Mouse (Mus musculus) NIH3T3 (cell line): ENCODE data around the gene Mthfd2.
A peak's percentile ranks its signal among the peaks of the same experiment; 100 is the strongest.

Experiments
- DNase-seq: peaks from one replicate; pipeline ENCODE4 v3.0.0-alpha.2; 2012; ENCODE audit warnings: low read depth

Gene Mthfd2

GRCm38 (mm10) chr6:83341387-83341786, 15.7 kb upstream of the Mthfd2 start:
- DNase-seq, result no peak

- peak; percentile 54 for DNase-seq
These were observed 2.0 kb upstream of the Mthfd2 start for GRCm38 (mm10) chr6:83327591-83328190.

DNA sequence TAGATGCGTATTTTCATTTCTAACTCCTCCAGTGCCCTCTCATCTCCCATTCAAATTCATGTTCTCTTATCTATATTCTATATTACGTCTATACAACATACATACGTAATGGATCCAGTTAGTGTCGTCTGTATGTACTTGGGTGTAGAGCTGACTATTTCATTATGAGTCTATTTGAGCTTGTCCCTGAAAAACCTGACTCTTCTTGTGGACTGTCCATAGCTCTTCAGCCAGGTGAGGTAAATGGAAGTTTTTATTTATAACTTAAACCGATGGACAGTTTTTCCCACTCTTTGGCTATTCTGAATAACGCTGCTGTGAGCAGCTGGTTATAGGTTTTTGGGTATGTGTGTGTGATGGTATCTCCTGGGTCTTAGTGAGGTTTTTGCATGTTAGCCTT, 1.1 kb upstream of the Mthfd2 start:
- DNase-seq, result no peak

DNA sequence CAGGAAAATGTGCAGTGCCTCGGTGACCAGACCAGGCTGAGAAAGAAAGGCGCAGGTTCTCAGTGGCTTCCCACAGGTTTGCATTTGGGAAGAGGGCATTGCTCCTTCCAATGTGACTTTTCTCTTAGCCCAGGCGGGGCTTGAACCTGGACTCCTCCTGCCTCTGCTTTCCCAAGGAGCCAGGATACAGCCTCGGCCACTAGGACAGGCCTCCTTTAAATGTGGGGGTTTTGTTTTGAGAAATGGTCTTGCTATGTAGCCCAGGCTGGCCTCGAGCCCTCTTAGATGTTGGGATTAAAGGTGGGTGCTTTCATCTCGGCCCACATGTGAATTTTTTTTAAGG, 657 bp upstream of the Mthfd2 start:
- DNase-seq, result no peak

DNA sequence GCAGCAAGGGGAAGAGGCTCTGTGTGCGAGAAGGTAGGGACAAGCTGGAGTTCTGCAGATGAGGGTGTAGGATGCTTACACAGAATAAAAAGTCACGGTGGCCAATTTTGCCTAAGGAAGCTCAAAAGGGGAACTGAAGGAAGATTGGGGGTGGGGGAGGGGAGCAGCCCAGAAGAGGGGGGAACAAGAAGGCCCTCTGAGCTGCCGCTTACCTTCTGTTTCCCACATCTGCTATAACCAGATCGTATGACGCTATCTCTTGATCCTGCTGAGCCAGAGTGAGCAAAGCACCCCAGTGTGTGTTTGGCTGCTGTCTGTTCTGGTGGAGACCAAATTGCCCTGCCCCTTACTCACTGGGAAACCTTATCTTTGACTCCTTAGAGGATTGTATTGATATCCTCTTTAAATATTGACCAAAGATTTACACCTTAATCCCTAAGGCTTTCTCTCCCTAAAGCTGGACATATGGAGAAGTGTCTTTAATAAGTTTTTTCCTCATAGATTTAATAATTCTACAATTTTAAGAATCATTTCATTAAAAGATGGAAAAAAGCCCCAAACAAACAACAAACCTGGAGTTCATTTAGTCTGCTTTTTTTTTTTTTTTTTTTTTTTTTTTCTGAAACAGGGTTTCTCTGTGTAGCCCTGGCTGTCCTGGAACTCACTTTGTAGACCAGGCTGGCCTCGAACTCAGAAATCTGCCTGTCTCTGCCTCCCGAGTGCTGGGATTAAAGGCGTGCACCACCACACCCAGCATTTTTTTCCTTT, 1.9 kb downstream of the Mthfd2 start:
- DNase-seq, result no peak

GRCm38 (mm10) chr6:83322794-83323193, 2.9 kb downstream of the Mthfd2 start:
- no peak for DNase-seq

- DNase-seq, result no peak
These were observed 3.8 kb downstream of the Mthfd2 start for GRCm38 (mm10) chr6:83321927-83322326.

GRCm38 (mm10) chr6:83317108-83317741, 8.5 kb downstream of the Mthfd2 start:
- peak; percentile 95 for DNase-seq

DNA sequence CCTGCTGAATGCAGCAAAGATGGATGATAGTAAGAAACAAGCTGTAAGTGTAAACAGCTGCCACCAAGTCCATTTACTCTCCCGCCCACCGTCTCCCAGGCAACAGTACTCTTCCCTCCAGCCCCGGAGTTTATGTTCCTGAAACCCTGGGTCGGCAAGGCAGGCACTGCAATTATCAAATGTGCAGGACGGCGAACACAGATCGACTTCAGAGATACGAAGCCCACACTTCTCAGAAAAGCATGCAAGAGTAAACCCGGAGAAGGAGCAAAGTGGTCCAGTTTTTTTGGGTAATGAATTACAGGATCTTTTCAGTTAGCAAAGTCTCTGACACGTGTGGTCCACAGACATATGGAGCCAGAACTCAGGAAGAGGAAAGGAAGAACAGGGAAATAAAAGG, 9.7 kb downstream of the Mthfd2 start:
- DNase-seq, result peak; percentile 71

GRCm38 (mm10) chr6:83315293-83315692, 10.4 kb downstream of the Mthfd2 start:
- peak; percentile 27 for DNase-seq

- no peak for DNase-seq
These were observed 13.2 kb downstream of the Mthfd2 start for GRCm38 (mm10) chr6:83312514-83312913.

GRCm38 (mm10) chr6:83312021-83312420, 13.7 kb downstream of the Mthfd2 start:
- DNase-seq, result no peak

GRCm38 (mm10) chr6:83311206-83311605, 14.5 kb downstream of the Mthfd2 start:
- no peak for DNase-seq

DNA sequence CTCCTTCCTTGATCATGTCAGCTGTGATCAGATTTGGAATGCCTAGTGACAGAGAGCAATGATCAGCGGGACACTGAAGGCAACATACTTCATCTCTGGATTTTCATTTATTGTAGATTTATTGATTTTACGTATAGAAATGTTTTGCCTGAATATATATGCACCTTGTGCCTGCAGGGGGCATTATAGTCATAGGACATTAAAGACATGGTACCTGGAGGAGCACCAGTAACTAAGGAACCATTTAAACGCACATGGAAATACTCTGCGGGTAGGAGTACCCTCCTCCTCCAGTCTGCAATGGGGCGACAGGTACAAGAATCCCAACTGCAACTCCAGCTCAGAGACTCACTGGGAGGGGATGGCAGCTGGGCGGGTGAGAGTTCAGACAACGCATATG, 16.7 kb downstream of the Mthfd2 start:
- DNase-seq, result no peak

- DNase-seq, result no peak
These were observed 23.4 kb downstream of the Mthfd2 start for GRCm38 (mm10) chr6:83302264-83302663.

GRCm38 (mm10) chr6:83301294-83301693, 24.4 kb downstream of the Mthfd2 start:
- DNase-seq, result no peak

DNA sequence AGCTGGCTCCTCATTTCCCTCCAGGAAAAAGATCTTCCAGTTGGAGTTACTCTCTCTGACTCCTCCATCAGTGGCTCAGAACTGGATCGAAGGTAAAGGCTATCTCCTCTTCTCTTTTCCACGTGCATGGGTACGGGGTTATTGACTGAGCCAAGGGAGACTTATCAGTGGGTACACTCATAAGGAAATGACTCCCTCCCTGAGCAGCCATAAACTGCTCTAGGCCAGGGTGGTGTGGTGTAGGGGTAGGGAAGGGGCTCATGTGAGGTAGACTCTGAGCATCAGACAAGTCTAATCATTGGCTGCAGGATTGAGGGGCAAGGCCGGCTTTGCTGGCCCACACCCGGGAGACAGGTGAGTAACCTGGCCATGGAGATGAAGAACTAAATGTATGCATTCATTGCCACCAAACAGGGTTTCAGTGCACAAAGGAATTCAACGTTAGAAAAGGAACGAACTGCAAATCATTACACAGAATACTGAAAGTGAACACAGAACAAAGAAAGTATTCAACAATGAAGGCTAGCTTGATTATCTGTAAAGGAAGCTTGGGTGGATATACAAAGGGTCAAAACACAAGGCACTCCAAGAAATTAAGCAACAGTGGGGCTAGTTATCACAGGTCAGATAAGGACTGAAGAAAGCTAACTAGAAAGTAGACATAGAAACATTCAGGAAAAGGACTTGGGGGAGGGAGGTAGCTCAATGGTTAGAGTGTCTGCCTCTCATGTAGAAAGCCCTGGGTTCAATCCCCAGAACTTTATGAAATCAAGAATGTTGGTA, 25.1 kb downstream of the Mthfd2 start:
- DNase-seq, result no peak

GRCm38 (mm10) chr6:83280256-83280955, 45.3 kb downstream of the Mthfd2 start:
- peak; percentile 47 for DNase-seq

DNA sequence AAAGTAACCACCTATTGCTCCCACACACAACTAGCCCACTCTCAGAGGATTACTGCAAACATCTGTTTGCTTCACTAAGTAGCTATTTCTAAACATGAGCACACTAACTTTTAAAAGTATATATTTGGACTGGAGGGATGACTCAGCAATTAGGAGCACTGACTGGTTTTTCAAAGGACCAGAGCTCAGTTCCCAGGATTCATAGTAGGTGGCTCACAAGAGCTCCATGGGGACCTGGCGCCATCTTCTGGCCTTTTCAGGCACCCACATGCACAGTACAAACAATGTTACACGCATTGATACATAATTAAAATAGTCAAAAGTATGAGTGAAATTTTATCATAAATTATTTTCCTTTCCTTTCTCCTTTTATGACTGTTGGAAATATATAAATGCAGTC, 46.8 kb downstream of the Mthfd2 start:
- DNase-seq, result peak; percentile 70

DNA sequence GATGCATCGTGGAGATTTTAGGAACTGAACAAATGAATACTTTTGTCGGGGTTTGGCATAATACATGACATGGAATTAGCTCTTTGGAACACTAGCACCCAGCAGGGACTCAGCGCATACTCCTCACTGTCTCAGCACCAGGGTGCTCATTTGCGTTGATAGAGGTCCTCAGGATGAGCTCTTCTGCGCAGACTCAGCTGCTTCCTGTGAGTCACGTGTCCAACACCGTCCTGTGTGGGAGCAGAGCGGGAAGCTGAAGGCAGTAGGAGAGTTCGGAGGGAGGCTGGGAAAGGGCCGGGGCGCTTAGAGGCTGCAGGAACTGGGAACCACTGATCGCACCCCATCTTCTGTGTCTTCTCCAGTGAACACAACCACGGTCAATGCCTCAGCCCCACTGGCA, 48.6 kb downstream of the Mthfd2 start:
- no peak for DNase-seq

- DNase-seq, result no peak
These were observed 52.0 kb downstream of the Mthfd2 start for GRCm38 (mm10) chr6:83273733-83274132.
